Mouse (Mus musculus) megakaryocyte-erythroid progenitor cell, adult 5-6 weeks (primary cell): Measurements from ENCODE around the gene Aldh1l2. TPM values are rescaled to one million over a fixed set of nuclear protein-coding genes. Genes with fewer than 3 reads are reported as not detected.

Experiments
- ATAC-seq: replicated peaks from 2 replicates; pipeline ENCODE4 v1.8.0; 2016; ENCODE audit warnings: mild to moderate bottlenecking, inconsistent platforms; ENCODE audit not compliant: severe bottlenecking, poor library complexity, low FRiP score, low TSS enrichment
- total RNA-seq, 2 experiments: library from RNA; stranded (forward) in 1 of 2; stranded (reverse) in 1 of 2; fragments of 200-1000, 215-1000 nt in 1 of 2; fragments of >200 nt in 1 of 2; fragmentation: Nextera tagmentation in 1 of 2; gene quantifications; 2 replicates each; pipeline ENCODE4 v1.2.3; 2014 to 2017

Gene Aldh1l2
- total RNA-seq, 2 experiments from 2014 or later, result not detected

DNA sequence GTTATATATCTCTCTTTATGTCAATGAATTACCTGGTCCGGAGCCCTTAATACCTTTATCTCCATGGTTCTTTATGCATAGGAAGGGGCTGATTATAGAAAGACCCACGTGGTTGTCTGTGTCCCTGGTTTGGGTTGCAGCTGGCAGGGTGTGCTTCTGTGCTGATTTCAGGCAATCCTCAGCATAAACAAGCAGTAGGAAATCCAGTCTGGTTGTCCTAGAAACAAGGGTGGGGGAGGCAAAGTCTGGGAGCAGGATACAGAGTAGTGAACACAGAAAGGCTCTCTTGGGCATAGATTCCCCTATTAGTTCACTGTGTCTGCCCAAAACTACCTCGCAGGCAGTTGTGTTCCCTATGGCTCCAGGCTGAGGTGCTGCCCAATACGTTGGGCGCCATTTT, 56.7 kb downstream of the Aldh1l2 start:
- no peak for ATAC-seq

DNA sequence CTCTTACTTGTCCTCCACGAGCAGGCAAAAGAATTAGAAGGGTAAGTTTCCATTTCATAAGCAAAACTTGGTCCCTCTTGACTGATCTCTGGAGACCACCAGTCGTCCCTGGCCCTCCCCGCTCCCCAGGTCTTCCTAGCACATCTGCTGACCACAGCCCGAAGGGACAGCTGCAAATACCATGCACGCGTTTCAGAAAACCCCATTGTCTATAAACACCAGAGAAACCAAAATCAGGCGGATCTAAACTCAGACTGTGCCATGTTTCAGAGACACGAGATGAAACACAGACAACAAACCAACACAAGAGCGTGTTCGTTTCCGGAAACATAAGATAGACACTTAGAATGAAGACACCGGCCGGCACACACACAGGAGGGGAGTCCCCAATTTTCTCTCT, 58.7 kb downstream of the Aldh1l2 start:
- ATAC-seq, result no peak

DNA sequence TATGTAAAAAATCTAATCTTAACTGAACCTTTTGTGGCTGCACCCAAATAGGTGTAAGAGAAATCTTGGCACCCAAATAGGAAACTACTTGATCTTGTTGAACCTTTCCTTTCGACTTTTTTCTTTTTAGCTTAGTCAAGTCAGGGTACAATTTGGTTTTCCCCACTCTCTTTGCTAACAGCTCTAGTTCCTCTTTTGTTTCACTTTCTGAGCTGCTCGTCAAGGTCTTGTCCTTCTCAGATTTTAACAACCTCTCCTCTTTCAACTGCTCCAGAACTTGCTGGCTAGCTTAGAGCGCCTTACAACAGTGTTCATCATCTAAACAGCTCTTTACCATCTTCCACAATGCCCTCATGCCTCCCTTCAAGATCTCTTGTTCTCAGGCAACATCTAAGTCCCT, 76.4 kb downstream of the Aldh1l2 start:
- ATAC-seq, result no peak

DNA sequence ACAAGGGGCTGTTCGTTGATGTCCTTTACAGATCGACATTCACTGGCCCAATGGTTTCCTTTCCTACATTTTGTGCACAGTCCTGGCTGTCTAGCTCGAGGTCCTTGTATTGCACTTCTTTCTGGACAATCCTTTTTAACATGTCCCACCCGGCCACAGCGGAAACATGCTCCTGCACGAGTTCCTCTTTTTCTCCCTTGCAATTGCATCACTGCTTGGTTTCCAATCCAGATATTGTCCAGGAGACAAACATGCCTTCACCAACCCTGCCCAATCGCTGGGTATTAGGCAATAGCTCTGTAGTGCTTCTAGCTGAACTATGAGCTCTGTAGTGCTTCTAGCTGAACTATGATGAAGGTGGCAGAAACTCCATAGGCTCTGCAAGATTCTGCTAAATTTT, 85.4 kb downstream of the Aldh1l2 start:
- ATAC-seq, result no peak

Other genes starting within 250 kb of the Aldh1l2 start
- not detected in 2 replicates for gene Slc41a2, start 196.3 kb downstream of the Aldh1l2 start, total RNA-seq (2014; fragmentation: Nextera tagmentation)
- gene Slc41a2, start 196.3 kb downstream of the Aldh1l2 start, total RNA-seq (2017), result 3.8 TPM in 1 of 2 replicates, not detected in the other
- gene D10Wsu102e, start 173.9 kb downstream of the Aldh1l2 start, total RNA-seq (2014; fragmentation: Nextera tagmentation), result 1.7 TPM in 2 replicates
- 1.5 and 1.8 TPM in 2 replicates for gene D10Wsu102e, start 173.9 kb downstream of the Aldh1l2 start, total RNA-seq (2017)
- gene Washc4, start 9.6 kb upstream of the Aldh1l2 start, total RNA-seq (2014; fragmentation: Nextera tagmentation), result 10.7 and 11.2 TPM in 2 replicates
- gene Washc4, start 9.6 kb upstream of the Aldh1l2 start, total RNA-seq (2017), result 20.1 and 24.5 TPM in 2 replicates
- gene Appl2, start 114.6 kb upstream of the Aldh1l2 start, total RNA-seq (2014; fragmentation: Nextera tagmentation), result 1.8 and 5.4 TPM in 2 replicates
- gene Appl2, start 114.6 kb upstream of the Aldh1l2 start, total RNA-seq (2017), result 5.8 TPM in 1 of 2 replicates, not detected in the other
- not detected in 2 replicates for gene 1500009L16Rik, start 188.7 kb upstream of the Aldh1l2 start, total RNA-seq (2014; fragmentation: Nextera tagmentation)
- gene 1500009L16Rik, start 188.7 kb upstream of the Aldh1l2 start, total RNA-seq (2017), result not detected in 2 replicates